Mouse (Mus musculus) thymus, postnatal 14 days (tissue): ENCODE measurements around the gene Angpt4.

ENCODE experiments used
- DNase-seq: peaks from one replicate; pipeline ENCODE4 v3.0.0; 2021

Gene Angpt4

DNA sequence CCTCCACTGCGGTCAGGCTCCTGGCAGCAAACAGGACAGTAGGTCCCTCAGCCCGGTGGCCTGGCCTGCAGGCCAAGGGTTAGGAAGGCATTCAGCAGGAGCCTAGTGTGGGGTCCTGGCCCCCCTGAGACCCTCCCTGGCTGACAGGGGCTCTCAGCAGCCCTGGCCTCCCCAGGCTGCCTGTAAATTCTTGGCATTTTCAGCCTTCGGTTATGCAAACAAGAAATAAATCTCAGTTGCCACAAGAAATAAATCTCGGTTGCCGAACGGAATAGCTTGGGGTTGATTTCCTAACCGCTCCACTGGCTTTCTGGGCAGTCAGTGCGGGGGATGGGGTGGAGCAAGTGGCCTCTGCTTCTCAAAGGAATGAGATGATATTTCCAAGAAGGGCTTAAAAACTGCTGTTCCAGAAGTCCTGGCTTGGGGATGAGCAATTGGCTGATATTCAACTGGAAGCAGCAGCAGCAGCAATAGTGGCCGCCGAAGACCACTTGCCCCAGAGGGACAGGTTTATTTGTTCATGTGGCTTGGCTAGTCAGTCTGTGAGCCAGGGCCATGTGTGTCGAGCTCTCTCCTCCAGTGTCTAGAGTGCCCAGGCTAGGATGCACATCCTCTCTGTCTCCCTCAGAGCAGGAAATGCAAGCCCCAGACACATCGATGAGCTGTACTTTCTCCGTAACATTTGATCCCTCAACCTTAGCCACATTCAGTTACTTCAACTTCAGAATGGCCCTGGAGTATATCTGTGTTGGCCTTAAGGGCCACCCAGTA, 5.2 kb downstream of the Angpt4 start:
- no peak for DNase-seq

DNA sequence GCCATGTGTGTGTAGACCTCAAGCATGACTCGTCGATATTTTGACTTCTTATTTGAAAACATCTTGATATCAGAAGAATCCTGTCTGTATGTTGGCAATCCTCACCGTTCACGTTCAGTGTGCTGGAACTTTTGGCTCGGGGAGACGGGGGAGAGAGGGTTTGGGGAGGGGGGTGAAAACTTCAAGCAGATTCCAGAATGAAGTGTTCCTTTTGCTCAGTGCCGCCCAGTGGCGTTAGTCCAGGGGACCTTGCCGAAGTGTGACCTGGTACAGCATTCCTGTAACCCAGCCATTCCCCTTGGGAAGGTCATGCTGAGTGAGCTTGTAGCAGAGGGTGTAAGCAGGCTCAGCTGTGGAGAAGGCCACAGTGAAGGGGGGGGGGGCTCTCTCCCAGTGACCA, 8.1 kb downstream of the Angpt4 start:
- no peak for DNase-seq

GRCm38 (mm10) chr2:151921068-151921467, 10.1 kb downstream of the Angpt4 start:
- no peak for DNase-seq

DNA sequence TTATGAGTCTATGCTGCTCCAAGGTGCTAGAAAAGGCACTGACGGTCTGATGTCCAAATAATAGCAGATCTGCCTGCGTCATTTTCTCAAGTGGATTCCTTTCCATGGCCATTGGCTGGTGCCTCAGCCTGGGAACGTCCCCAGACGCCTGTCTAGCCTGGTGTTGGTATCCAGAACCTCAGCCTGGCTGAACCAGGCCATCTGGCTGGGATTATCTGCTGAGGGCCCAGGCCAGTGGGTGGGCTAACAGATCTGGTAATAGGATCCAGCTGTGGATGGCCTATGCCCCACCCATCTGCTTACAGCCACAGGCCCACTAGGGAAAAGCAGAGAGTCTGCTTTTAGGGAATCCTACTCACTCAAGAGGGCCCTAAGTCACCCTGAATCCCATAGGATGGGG, 10.6 kb downstream of the Angpt4 start:
- DNase-seq: no peak

DNA sequence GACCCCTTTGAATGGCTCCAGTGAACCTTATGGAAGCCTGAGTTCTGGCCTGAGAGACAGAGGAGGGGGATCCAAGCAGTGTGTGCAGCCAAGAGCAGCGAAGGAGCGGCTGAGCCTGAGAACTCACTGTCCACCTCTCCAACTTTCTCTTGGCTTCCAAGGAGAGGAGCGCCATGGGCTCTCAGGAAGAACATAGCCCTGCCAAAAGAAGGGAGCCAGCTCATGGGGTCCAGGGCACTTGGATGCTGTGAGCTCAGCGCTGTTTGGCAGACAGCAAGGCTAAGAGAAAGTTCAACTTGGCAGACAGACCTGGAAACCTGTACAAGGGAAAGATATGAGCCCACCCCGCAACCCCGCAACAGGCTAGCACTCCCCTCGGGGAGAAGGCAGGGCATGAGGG, 13.3 kb downstream of the Angpt4 start:
- no peak for DNase-seq

- DNase-seq: no peak
Measured at GRCm38 (mm10) chr2:151925715-151926114, 14.7 kb downstream of the Angpt4 start.

DNA sequence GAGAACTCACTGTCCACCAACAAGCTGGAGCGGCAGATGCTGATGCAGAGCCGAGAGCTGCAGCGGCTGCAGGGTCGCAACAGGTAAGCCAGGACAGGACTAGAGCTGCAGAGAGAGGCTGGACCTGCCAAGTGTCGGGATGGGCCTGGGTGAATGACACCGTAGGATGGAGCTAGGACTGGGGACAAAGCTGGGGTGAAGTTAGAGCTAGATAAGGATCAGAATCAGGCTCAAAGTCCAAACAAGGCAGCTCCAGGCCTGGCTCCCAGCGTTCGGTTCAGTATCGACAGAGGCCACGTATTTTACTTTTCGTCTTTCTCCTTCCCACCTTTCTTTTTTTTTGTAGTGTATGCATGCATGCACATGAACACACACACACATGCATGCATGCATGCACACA, 16.1 kb downstream of the Angpt4 start:
- no peak for DNase-seq

- DNase-seq: peak; percentile 94
Measured at GRCm38 (mm10) chr2:151930389-151931074, 19.5 kb downstream of the Angpt4 start.

DNA sequence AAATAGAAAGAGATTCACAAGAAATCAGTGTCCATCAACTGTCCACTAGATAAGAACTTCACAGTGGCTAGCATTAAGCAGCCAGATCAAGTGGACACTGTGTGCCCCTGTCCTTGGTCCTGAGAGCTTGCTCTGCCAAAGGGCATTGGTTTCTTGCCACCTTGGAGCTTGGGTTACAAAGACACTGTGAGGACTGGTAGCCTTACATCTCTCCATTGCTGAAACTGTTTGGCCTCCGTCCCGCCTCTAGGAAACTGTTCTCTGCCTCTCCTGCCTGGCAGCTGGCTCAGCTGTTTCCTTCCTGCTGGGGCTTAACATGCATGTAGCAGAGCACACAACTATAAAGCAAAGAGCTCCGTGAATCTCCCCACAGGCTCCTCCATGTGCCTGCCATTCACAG, 26.9 kb downstream of the Angpt4 start:
- peak; percentile 63 for DNase-seq

- peak; percentile 19 for DNase-seq
Measured at GRCm38 (mm10) chr2:151938780-151939200, 27.8 kb downstream of the Angpt4 start.

- DNase-seq: peak; percentile 62
Measured at GRCm38 (mm10) chr2:151939651-151940420, 28.8 kb downstream of the Angpt4 start.

GRCm38 (mm10) chr2:151941269-151941668, 30.3 kb downstream of the Angpt4 start:
- DNase-seq: peak; percentile 42

GRCm38 (mm10) chr2:151944106-151944505, 33.1 kb downstream of the Angpt4 start:
- DNase-seq: peak; percentile 64

GRCm38 (mm10) chr2:151947617-151948016, 36.6 kb downstream of the Angpt4 start:
- no peak for DNase-seq

DNA sequence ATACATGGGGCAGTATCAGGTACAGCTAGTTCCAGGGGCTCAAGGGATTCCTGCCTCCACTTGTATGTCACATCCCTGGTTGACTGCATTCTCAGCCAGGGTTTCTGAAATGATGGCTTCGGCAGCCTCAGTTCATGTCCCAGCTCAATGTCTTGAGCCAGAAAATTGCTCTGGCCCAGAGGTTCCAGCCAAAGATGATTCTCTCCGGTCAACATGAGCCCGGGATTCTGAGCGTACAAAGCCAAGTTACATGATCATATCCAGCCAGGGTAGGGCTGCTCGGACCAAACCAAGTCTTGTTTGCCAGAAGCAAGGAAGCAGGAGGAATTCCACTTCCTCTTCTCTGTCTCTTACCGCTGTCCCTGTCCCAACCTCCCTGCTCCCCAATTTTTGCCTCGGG, 37.3 kb downstream of the Angpt4 start:
- DNase-seq: no peak

GRCm38 (mm10) chr2:151949082-151949774, 38.2 kb downstream of the Angpt4 start:
- DNase-seq: no peak

DNA sequence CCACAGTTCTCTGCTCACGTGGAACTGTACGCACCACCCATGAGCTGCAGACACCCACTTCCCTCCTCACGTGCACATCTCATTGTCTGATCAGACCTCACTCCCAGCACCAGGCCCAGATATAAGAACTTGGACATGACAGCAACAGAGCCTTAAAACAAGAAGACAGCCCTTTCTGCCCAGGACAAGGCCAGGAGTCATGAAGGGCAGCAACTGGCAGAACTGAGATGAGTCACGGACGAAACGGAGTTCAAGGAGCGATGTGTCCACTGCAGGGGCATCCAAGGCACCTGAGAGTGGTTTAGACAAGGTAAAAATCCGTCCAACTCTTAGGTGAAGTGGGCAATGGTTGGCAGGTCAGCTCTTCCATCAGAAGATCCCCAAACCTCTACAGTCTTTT, 42.7 kb downstream of the Angpt4 start:
- no peak for DNase-seq

GRCm38 (mm10) chr2:151956500-151957137, 45.6 kb downstream of the Angpt4 start:
- DNase-seq: no peak

GRCm38 (mm10) chr2:151959274-151959673, 48.3 kb downstream of the Angpt4 start:
- DNase-seq: no peak

GRCm38 (mm10) chr2:151961284-151962196, 50.5 kb downstream of the Angpt4 start:
- peak; percentile 2 for DNase-seq

DNA sequence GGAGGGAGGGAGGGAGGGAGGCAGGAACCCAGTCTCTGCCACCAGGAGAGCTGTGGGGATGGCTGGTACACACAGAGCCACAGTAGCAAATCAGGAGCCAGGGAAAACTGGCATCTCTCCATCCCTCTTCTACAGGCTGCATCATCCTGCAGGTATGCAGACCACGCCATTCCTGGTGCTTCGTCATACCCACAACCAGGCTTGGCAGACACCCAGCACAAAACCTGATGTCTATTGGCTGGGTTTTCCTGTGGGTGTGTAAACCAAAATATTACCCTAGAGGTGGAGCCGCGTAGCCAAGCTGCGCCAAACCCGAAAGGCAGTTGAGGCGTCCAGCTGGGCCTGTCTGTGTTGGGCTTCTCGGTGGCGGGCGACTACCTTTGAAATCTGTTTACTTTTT, 51.5 kb downstream of the Angpt4 start:
- DNase-seq: no peak
